Mouse (Mus musculus) cerebellum, postnatal 36 days (tissue): ENCODE results near the gene Sytl3.
"Not testable (repeated sequence)": the region's sequence is repeated elsewhere in the genome, so short reads cannot be mapped to it uniquely, and the experiment has no call there.

Experiments used
- DNase-seq, 2 experiments: peaks; one replicate each; pipeline ENCODE4 v3.0.0; 2021 to 2022; ENCODE audit warnings: mixed read lengths in 2 of 2

Sytl3 gene

DNA sequence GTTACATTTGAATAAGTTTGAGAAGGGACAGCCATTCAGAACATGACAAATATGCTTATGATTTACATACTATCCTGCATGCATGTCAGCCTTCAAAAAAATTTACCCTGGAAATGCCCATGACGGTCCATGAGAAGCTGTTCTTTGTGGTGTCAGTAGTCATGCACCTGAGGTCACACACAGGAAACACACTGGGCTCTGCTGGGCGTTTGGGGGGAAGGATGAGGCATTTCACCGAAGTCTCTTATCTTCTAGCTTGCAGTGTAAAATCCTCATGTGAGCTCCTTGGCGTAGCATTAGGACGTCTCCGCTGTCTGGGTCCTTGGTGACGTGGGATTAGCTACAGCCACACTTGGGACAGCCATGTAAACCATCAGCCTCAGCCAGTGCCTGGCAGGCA is at the start of gene Sytl3:
TSS of gene Sytl3 (plus strand) at position 293 of the 400 bp plus-strand sequence.
- DNase-seq, result not testable (repeated sequence)

DNA sequence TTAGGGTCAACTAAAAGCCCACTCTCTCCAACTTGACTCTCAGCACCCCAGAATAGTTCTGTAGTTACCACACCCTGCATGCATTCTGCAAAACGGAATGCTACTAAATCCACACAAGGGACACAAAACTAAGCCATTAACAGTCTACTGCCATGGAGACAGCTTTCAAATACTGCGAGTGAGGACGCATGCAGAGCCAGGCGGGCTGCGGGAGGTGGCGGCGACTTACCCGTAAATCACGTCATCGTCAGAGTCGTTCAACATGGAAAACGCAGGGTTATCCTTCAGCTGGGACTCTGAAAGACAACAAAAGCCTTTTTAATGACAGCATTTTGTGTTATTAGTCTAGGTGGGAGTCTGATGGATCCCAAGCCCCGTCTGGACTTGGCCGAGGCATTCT is 45.4 kb upstream of the Sytl3 start:
- DNase-seq, result not testable (repeated sequence)

DNA sequence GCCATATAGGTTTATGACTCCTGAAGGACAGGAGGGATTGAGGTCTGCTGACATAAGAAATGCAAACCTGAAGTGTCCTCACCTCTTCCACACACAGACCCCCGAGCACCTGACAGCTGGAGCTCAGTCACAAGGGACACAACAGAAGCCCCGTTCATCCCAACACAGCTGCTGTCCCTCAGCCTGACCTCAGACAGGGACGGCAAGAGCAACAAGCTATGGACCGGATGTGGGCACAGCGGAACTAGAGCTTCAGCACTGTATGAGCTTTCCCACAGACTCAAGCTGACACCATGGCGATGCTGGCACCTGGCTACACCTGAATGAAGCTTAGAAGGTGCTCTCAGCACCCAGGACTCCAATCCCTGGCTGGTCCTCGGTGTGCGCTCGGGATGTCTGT is 44.6 kb upstream of the Sytl3 start:
- DNase-seq, result not testable (repeated sequence)

DNA sequence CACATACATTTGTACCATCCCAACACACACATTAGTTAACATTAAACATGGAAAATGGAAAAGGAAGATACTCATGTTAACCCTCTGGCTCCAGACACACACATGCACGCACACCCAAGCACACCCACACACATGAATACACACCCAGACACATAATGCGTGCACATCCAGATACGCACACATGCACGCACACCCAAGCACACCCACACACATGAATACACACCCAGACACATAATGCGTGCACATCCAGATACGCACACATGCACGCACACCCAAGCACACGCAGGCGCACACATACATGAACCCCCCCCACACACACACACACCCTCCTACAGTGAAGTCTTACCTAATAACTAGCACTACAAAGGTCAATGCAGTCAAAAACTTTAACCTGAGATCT is 42.2 kb upstream of the Sytl3 start:
- not testable (repeated sequence) for DNase-seq

DNA sequence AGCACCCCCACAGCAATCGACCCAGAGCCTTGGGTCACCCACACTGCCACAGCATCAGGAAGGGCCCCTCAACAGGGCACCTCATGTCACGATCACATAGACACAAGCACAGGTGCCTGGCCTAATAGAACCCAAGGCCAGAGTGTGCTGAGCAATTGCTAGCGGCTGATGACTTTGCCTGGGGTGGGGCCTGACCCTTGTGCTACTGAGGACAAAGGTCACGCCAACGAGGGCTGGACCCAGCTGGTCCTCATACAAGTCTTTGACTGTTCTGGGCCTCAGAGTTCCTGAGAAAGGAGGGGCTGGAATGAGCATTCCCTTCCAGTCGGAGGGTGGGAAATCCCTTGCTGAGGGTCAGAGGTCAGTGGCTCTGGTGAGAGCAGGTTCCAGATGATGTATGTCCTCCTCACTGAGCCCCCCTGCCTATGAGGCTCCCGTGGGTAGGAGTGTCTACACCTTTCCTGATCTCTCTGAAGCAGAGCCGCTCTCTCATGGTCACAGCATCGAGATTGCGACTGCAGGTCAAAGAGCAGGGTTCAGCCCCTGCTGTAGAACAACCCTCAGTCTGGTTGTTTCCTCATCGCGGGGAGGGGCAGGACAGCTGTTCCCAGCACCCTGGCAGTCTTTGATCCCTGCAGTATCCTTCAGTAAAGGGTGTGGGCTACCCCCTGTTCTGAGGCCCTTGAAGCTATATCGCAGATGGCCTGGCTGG is 41.0 kb upstream of the Sytl3 start:
- not testable (repeated sequence) for DNase-seq

DNA sequence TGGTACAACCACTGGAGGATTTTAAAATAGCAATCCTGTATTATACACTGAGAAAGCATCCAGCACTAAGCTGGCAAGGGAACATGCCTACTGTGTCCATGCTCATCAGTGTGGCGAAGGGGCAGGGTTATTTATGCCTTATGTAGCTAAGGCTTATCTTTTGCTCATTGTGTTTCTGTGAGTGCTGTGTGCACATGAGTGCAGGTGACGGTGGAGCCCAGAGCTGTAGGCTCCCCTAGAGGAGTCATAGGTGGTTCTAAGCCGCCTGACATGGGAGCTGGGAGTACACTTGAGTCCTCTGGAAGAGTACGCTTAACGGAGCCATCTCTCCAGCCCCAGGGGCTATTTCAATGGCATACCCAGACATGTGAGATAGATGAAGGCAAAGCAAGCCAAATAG is 39.6 kb upstream of the Sytl3 start:
- peak in 1 of 2 experiments; percentile 40 for DNase-seq

DNA sequence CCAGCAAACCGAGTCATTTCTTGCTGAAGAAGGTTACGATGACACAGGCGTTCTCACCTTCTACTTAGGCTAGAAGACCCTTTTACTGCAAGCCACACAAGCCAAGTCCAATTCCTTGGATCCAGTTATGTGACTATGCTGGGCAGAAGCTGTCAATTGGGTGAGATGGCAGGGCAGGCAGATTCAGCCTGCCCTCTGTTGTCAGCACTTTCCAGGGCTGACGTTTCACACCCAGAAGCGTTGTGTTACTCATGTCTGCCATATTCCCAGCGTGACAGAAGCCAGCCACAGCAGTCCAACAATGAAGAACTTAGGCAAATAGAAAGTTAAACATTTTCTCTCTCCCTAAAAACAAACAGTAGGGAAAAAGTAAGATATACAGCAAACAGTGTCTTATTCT is 38.9 kb upstream of the Sytl3 start:
- DNase-seq, result not testable (repeated sequence)

DNA sequence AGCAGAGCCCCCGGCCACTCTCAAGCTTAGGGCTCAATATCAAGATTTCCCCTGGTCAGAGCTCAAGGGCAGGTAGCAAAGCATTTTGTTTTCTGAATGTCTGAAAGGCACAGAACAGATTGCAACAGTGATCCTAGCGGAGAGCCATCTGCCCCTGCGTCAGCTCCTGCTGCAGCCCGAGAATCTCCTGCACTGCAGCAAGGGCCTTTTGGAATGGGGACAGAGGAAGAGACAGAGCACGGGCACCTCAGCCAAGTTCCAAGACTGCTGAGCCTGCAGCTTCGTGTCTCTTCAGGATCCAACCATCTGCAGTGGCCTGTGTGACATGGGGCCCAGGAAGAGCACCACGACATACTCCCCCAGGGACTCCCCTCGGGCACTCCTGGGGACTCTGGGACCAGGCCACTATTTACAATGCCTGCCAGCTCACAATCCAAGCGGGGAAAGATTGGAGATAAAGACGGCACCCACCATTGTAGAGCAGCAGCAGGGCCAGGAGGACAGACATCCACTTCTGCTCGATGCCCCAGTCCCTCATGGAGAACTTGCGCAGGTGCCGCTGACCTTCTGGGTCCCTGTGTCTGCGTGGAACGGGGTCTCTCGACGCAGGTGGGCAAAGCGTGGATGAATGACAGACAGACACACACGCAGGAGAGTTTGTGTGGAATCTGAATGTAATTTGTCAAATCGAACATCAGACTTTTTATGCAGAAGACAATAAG is 38.0 kb upstream of the Sytl3 start:
- DNase-seq, result peak; percentile 51 to 58

DNA sequence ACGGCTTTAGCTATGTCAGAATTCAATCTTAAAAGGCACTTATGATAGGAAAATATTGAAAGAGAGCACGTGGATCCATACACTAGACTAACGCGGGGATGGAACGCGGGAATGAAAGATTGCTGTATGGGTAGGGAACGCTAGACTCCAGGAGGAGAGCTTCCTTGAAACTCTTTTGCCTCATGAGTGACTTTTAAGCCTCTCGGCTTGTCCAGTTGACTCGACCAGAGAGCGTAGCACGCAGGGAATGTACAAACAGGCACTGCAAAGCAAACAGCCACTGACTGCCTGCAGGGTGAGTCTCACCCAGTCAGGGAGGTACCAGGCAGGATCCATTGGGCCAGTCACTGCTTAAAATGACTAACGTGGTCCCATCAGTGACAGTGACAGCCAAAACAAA is 36.9 kb upstream of the Sytl3 start:
- not testable (repeated sequence) for DNase-seq

DNA sequence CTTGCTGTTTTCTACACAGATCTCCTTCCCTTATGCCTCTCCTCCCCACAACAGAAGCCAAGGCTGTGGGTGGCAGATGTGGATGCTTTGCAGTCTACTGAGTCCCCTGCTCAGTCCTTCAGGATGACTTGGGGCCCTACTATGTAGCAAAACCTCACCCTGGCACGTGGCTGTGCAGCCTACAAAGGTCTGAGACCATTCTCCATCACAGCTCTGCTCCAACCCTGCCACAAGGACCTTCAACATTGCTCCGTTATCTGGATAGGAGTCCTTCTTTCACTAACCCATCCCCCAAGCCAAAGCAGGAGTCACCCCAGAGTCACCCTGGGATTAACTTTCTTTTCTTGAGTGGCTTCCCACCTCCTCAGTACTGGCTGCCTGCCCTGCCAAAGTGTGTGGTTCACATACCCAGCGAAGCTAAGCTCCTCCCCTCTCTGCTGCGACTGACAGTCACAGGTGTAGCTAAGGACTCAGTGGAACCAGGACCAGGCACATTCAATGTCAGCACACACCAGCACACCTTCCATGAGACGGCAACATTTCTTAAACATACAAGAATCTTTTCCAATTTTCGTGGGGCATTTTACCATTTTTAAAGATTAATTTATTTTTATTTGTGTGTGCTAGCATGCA is 33.9 kb upstream of the Sytl3 start:
- not testable (repeated sequence) for DNase-seq

DNA sequence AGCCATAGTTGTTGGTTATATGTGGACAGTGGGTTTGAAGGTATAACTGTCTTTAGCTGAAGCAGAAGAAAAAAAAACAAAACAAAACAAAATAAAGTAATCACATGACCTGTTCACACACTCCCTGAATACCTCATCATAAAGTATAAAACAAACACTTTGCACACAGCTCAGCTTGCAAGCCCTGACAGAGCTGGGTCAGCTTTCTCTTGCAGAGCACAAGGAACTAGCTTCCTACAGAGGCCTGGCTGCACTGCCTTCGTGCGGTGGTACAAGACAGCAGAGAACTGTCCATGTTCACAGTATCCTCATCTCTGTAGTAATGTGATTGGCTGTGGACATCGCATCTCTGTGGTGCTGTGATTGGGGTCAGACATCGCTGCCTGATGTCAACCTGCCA is 28.5 kb upstream of the Sytl3 start:
- not testable (repeated sequence) for DNase-seq

DNA sequence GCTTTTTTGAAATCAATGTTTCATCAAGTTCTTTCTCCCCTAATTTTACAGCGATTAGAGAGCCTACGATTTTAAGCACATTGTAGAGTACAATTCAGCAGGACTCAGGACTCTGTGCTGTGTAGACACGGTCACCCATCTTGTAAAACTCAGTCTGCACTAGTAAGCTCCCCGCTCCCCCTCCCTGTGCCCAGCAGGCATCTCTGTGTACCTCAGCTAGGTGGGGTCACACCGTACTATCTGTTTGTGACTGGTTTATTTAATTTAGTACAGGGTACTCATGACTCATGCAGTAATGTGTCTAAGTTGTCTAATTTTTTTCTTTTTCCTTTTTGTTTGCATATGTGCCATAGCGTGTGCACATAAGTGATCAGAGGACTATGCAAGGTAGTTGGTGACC is 26.0 kb upstream of the Sytl3 start:
- DNase-seq, result not testable (repeated sequence)

DNA sequence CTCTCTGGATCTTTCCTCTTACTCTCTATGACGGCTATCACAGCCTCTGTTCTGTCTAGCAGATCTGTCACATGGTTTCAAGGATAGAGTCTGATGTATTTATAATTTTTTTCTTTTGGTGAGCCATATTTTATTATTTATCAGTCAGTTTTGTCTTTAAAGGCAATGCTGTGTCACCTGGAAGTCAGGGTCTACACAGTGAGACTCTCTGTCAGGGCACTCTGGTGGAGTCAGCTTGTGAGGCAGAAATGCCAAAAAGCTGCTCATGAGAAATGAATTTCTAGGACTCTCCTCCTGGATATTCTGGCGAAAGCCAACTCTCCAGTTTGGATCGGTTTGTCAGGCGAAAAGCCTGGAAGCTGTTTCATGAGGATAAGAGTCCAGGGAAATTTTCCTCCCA is 23.1 kb upstream of the Sytl3 start:
- DNase-seq, result not testable (repeated sequence)

DNA sequence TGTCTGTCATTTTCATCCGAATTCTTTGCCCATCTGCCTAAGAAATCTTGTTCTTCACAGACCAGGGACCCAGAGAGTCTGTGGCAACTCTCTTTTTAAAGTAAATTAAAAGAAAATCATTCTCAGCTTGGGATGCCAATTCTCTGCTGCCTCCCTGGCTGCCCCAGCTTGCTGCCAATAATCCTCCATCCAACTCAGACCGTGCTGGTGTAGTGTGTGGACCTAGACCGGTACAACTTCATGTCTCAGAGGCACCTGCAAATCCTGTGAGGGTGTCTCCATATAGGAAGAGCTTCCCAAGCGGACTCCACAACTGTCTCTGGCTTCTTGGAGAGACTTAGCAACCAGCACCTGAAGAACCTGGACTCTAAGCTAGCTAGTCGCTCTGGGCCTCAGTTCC is 22.0 kb upstream of the Sytl3 start:
- no peak for DNase-seq

DNA sequence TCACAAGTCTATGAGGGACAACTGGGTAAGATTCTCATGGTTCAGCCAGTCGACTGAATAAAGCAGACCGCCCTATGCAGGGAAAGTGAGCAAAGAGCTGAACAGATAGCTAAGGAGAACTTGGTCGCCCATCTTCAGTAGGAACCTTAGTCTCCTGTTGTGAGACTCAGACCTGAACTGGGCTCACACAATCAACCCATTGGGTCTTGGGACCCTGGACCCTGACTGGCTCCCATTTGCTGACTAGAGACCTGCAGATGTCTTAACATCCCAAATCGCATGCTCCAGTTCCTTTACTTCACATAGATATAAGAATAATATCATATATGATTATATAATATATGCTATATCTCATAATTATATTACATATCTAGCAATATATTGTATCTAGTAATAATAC is 21.5 kb upstream of the Sytl3 start:
- not testable (repeated sequence) for DNase-seq

DNA sequence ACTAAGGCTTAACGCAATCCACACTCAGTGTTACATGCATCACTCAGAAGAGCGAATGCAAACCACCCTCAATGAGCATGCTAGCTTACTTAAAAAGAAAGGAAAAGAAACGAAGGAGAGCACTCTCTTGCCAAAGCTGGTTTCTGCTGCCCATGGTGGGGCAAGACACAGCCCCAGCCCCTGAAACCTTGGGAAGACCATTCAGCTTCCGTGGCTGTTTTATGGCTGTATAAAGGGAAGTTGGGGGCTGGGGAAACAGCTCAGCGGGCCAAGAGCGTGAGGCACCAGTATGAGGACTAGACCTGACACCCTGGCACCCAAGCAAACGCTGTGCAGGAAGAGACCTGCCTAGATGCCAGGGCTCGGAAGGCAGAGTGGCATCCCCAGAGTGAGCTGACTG is 20.4 kb upstream of the Sytl3 start:
- DNase-seq, result not testable (repeated sequence)

DNA sequence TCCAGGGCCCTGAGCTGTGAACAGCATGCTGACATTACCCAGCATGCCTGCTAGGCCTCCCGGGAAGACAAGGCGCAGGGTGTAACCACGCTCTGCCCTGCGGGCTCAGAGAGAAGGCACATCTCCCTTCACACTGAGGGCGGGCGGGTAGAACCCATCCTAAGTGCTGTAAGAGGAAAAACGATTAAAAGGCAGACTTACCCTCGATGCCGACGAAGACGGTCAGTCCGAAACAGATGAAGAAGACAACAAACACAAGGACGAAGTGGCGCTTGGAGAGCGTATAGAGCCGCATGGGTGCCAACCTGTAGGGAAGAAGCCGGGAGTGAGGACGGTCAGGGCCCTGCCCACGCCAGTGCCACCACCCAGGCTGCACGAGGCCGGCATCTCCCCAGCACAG is 19.4 kb upstream of the Sytl3 start:
- DNase-seq, result not testable (repeated sequence)

DNA sequence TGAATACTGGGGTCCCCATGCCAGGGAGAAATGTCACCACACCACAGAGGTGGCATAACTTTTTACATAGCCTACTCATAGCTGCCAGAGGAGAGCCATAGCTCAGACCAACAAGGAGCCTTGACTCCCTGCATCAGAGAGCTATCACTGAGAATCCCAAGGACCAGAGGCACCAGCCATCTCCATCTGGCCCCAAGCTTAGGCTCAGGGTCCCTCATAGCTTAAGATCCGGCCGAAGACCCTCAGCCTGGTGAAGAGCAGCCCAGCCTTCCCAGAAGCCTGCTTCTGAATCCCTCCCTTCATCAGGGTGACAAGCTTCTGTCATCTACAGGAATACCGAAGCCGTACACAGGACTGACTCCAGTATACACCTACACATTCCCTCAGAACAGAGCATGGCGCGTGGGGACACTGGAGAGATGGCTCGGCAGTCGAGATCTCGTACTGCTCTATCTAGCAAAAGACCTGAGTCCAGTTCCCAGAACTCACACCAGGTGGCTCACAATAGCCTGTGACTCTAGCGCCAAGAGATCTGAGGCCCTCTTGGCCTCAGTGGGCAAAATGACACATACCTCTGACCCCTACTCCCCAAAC is 18.8 kb upstream of the Sytl3 start:
- DNase-seq, result not testable (repeated sequence)

DNA sequence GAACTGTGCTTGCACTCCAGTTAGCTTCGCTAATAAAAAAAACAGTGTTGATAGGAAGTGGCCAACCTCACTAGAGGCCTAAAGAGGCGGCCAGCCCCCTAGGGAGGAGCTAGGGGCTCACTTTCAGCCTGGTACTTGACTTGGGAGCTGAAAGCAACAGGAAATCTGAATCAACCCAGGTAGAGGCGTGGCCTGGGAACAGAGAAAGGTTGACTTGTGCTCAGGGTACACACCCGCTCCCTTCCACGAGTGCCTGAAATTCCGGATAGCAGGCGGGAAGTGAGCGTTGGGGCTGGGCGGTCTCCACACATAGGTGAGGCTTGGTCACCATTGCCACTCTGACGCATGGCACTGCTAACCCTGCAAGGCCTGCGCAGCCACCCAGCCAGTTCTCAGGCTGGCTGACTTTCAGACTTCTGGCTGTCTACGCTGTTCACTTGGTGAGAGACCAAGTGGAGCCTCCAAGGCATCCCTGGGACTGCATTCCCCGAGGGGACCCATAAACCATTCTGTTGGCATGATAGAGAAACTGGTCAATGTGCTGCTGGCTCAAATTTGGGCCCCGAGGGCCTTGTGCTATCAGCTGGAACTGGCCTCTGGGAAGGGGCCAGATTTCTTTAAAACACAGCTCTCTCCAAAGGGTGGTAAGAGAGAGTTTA is 18.0 kb upstream of the Sytl3 start:
- DNase-seq, result not testable (repeated sequence)

DNA sequence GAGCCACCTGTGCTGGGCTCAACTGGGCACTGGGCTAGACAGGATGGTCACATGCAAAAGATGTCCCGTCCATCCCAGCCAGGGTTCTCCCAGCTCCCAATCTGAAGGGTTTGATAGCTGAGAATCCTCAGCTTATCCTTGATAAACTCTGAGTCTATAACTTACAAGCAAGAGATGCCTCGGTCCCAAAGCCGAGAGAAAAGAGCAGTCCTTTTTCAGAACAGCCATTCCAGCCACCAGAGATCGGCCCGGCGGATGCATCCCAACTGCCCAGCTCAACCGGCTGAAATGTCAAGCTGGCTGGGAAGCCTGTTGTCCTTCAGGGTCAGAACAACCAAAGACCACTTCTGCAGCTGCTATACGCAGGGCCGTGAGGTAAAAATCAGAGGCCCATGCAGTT is 14.7 kb upstream of the Sytl3 start:
- not testable (repeated sequence) for DNase-seq

DNA sequence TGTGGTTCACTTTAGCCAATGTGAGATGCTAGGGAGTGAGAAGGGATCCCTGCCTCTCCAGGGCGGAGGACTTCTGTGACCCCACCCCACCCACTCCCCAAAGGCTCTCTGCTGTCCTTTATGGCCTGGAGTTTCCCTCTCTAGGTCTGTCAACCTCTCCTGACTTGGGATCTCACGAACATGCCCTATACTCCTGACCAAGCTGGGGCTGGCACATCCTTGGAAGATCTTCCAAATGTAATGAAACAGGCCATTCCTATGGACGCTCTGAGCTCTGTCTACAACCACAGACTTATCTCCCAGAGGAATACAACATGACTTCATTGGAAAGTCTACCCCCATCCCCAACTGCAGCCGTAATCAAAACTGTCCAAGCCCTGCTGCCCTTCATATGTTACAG is 14.2 kb upstream of the Sytl3 start:
- not testable (repeated sequence) for DNase-seq

DNA sequence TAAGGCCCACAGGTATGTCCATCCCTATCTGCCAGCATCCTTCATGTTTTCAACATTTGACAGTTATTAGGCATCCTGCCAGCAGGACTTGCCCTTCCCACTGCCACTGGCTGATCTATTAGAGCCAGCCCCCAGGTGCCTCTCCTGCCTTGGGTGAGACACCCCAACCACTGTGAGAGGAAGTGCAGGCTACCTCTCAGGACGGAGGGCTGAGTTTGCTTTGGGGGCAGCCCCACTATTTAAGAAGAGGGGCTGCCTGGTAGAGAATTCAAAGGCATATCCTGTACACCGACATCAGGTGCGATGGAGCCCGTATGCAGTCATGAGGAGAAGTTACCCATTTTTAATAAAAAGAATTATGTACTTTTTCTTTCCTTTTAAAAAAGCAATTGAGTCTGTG is 13.2 kb upstream of the Sytl3 start:
- DNase-seq, result not testable (repeated sequence)

DNA sequence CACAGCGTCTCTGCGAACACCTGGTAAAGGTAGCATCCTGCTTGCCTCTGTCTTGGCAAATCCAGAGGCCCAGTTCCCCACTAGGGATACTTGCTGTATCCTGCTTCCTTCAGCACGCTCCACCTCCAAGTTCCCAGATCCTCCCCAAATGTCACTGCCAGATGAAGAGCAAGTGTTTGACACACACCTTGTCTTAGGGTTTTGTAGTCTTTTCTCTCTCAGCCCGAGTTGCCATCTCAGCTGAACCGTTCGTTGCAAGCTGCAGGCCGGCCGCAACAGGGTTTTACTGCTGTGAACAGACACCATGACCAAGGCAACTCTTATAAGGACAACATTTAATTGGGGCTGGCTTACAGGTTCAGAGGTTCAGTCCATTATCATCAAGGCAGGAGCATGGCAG is 12.1 kb upstream of the Sytl3 start:
- DNase-seq, result not testable (repeated sequence)
